Mouse (Mus musculus) regulatory T cell (primary cell): ENCODE data around the gene Aph1c.
"Not testable (repeated sequence)": the region's sequence is repeated elsewhere in the genome, so short reads cannot be mapped to it uniquely, and the experiment has no call there.

ENCODE experiments used
- in situ Hi-C: fragments of 300-600 bp; cut with MboI, MseI; formaldehyde crosslinking; loops from one replicate; pipeline ENCODE4 v1.15.1; 2025; ENCODE audit warnings: high pct_unique_total_duplicates

Aph1c gene

DNA sequence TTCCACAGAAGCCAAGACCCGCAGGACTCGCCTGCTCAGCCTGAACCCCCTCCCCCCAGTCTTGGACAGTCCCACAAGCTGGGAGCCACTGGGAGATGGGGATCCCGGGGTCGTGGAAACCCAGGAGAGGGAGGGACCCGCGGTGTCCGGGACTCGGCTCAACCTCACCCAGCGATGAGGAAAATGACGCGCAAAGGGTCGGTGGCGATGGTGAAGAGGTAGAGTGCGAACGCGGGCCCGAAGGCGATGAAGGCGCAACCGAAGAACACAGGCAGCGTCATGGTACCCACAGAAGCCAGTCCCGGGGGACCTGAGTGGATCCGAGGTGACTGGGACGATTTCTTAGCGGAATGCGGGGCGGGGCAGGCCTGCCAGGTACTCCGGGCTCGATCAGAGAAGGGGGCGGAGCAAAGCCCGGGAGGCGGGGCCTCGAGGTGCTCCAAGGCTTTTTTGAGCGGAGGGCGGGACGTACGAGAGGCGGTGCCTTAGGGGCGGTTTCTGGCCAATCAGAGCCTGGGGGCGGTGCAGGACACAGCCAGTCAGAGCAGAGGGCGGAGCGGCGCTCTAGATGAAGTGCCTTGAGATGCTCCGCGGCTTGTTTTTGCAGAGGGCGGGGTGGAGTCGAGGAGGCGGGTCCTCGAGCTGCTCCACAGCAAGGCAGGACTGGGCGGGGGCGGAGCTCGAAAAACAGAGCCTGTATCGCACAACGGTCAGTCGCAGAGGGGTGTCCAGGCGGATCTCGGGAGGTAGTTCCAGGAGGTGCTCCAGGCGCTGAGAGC lies at the start of gene Aph1c:
Gene Aph1c (minus strand): TSS at position 409 of the 779 bp plus-strand sequence.
- in situ Hi-C loops, result no loop called here

DNA sequence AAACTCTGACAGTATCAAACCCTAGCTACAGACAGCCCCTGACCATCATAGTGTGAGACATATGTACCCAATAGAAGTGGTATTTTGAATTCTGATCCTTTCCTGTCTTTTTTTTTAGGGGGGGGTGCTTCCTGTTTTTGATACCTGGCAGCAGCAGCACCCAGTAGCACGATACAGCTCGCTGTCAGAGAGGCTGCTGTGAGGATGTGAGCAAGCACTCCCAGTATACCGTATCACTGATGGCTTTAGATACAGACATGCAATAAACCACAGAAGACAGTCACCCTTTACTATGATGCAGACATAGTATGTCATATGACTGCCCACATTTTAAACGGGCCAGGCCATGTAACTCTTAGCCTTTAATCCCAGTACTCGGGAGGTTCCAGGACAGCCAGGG lies 49.0 kb upstream of the Aph1c start:
- in situ Hi-C loops, result no loop called here

DNA sequence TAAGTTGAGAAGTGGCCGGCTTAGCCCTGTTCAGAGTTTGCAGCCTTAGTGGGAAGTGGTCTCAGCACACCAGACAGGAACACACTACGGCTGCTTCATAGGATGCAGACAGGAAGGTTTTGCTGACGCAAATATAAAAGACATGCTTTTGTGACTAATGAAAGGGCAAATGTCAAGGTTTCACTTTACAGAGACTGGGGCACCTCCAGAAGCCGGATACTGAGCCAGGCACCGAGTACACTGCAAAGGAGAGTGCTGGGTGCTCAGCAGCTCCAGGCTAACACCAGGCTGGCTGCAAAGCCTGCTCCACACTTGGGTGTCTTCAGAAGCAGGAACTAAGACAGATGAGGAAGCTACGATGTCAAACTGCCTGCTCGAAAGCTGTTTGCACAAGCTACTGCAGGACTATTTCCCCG lies 47.9 kb upstream of the Aph1c start:
- in situ Hi-C loops, result no loop called here

DNA sequence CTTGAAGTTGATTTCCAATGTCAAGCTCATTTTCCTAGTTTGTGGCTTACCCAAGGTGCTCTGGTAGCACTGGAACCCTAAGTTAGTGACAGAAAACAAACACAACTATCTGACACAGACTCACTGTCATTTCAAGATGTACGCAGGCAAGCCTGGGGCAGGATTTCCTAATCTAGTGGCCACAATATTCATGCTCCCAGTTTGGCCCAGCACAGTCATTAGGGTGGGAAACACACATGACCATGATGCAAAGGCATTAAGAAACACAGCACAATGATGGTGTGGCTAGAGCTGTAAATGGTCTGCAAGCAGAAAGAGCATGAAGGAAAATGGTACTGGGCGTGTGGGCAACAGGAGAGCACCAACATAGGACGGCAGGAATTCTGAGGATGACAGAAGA lies 47.3 kb upstream of the Aph1c start:
- in situ Hi-C loops, result no loop called here

DNA sequence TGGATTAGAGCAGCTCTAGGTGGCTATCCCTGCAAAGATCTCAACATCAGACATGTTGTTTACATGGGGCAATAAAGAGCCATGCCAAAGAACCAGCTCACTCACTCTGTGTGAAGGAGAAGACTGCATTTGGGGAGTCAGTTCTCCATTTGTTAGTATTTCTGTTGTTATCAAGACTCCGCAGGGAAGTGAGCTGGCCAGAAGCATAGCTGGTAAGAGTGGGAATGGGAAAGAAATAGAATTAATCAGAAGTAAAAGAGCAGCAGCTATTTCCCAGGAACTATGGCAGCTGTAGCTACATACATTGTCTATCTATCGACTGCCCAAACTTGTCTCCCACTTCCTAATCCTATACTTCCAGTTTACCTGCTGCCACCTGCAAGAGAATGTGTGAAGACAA lies 46.2 kb upstream of the Aph1c start:
- in situ Hi-C loops, result no loop called here

DNA sequence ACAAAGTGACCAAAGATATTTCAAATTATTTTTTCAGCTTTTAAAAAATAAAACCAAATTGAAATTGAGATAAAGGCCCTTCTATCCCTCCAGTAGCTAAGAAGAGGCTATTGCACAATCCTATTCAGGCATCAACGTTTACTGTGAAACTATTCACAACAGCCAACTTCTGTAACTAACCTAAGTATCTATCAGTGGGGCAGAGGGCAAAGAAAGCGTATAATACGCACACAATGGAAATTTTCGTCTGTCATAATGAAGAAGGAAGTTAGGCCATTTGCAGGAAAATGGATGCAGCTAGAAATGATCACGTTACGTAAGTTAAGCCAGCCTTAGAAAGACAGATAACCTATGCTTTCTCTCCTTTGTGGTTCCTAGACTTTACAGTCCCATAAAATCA lies 45.0 kb upstream of the Aph1c start:
- in situ Hi-C loops, result loop anchor here (5.0 kb wide), 1 partner anchor 43 kb away; no protein-coding TSS in a partner anchor

DNA sequence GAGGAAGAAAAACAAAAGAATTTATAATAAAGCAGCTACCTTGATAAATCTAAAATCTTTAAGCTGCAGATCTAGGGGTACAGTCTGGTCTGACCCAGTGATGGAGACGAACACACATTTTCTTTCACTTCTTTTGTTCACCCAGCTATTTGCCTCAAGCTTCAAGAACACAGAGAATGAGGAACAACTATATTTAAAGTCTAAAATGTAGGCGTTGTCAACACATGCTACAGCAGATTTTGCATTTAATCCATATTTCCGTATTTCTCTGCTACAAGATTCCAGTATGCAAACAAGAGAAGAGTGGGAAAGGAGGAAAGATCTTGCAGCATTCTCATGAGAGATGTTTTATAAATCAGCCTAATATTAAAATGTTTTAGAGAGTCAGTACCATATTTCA lies 44.4 kb upstream of the Aph1c start:
- in situ Hi-C loops, result loop anchor here (5.0 kb wide), 1 partner anchor 43 kb away; no protein-coding TSS in a partner anchor

DNA sequence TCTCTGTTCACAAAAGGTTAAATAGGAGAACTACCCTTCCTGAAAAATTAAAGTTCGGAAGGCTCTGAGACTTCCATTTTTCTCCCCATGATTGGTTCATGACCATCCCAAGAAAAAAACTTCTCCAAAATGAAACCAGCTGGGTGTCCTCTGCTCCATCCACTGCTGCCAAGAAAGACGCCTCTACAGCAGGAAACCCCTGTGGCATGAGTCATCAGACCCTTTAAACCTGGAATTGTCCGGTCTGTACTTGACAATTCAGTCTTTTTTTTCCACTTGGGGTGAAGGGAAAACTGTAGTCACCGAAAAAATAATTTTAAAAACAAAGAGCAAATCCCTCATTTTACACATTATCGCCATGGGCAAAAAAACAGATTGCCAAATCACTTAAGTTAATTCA lies 42.1 kb upstream of the Aph1c start:
- in situ Hi-C loops, result loop anchor here (5.0 kb wide), 1 partner anchor 46 kb away; no protein-coding TSS in a partner anchor

DNA sequence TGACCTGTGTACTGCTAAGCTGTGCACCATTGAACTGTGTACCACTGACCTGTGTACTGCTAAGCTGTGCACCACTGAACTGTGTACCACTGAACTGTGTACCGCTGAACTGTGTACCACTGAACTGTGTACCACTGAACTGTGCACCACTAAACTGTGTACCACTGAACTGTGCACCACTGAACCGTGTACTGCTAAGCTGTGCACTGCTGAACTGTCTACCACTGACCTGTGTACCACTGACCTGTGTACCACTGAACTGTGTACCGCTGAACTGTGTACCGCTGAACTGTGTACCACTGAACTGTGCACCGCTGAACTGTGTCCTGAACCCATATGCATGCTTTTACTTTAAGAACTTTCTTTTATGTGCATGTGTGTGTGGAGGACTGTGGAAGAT lies 39.8 kb upstream of the Aph1c start:
- in situ Hi-C loops, result no loop called here

DNA sequence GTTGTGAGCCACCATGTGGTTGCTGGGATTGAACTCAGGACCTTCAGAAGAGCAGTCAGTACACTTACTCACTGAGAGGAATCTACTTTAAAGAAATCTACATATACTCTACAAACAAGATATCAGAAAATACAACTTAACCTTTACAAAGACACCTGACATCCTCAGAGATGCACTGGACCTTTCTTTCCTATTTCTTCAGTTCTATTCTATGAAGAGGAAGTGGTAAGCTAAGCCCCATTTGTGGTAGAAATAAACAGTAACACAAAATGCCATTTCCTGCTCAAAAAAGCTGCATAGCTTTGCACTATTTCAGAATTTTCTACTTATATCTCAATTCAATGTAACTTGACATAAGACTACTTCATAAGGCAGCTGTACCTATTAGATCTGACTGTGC lies 39.0 kb upstream of the Aph1c start:
- in situ Hi-C loops, result no loop called here

DNA sequence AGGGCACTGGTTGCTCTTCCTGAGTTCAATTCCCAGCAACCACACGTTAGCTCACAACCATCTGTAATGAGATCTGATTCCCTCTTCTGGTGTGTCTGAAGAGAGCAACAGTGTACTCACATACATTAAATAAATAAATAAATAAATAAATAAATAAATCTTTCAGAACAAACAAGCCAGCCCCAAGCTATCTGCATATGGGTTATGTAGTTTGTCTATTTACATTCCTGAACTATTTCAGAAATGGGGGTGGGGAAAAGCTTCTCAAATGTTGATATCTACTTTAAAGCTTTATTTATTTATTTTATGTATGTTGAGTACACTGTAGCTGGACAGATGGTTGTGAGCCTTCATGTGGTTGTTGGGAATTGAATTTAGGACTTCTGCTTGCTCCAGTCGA lies 38.5 kb upstream of the Aph1c start:
- in situ Hi-C loops, result not testable (repeated sequence)

DNA sequence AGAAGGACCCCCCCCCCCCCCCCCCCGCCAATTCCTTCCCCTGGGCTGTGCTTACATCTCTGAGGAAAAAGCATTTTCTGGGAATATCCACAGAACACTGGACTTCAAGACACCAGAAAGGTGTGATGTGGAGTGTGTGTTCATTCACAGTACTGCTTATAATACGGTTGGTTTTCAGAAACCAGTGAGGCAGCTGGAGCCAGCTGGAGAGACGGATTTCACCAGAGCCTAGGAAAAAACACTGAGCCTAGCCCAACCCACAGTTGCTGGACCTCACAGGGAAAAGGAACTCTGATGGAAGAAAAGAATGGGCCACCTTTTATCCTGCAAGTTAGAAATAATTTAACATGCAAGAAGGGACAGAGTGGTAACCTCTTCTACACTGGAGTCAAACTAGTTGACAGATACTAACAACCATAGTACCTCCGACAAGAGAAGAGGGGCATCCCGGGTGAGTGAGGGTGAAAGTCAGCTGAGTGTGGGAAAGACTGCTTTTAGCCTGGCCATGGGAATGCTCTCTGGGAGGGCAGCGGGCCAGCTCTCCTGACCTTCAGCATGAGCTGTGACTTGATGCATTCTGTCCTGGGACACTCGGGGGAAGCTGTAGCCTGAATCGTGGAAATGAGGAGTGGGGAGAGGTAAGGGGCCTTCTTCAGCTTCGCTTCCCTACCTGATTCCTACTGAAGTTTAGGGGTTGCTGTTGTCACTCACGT lies 37.6 kb upstream of the Aph1c start:
- in situ Hi-C loops, result no loop called here

DNA sequence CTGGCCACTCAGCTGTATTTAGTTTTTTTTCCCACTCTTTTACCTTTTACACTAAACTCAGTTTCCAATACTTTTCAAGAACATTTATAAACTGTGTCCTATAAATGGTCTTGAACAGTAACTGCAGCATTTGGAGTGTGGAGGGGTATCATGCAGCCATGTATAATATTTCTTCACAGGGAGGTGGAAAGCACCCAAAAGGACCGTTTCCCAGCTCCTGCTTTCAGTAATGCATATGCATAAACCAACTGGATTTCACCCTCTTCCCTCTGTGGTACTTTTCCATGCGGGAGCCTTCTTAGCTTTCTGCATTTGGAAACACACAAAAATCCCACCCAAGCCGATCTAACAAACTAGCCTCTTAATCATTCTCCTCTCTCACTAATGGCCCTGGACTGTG lies 30.2 kb upstream of the Aph1c start:
- in situ Hi-C loops, result loop anchor here (5.0 kb wide), 1 partner anchor 73 kb away; no protein-coding TSS in a partner anchor

DNA sequence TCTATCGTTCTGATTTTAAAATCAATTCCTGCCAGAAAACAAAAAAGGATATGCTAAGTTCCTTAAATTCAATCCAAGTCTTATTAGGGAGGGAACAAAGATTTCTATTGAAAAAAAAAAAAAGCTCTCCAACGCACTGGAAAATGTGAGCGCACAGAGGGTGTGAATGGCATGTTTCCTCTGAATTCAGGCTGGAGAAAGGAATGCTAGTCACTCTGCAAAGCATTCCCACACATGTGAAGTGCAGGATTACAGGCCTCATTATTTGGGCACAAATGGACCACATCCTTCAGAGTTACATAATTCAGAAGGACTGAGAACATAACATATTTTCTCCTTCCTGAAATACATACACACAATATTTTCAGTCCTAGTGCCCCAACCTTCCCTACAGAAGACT lies 28.9 kb upstream of the Aph1c start:
- in situ Hi-C loops, result loop anchor here (5.0 kb wide), 1 partner anchor 74 kb away; no protein-coding TSS in a partner anchor

DNA sequence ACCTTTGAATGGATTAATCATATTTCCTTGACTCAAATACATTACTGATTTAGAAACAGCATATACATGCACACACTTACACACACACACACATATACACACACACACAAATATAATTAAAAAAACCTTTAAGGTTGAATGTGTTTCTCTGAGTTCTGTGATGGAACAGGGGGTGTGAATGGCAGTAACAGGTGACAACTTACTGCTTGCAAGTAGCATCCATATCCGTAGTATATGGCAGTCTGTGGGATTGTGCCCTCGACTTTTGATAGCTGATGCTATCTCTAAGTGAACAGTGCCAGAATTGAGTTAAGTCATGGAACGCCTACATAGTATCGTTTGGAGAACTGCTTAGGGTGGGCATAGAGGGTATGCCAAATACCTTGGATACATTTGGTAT lies 27.7 kb upstream of the Aph1c start:
- in situ Hi-C loops, result loop anchor here (5.0 kb wide), 1 partner anchor 75 kb away; no protein-coding TSS in a partner anchor

DNA sequence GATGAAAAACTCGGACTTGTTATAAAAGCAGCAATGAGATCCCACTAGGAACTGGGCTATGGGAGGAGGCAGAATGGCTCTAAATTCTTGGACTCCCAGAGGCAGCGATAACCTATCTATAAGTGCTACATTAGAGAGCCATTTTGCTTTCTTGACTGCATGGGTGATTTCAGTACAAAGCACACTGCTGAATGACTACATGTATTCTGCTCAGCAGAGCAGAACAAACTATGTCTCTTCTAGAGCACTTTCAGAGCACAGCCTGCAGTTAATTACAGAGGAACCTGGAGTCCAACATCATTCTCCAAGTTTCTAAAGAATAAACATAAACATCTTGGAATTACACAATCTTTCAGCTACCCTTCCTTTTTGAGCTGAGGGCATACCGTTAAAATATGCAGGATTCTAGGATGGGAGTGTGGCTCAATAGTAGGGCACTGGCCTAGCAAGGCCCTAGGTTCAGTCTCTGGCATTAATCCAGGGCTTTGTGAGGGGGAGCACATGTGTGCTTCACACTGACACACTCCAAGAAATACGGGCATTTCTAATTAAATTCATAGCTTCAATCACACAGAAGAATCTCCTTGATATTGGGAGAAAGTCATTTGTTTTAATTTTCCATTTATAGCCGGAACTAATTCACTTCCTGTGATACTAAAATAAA lies 26.7 kb upstream of the Aph1c start:
- in situ Hi-C loops, result loop anchor here (5.0 kb wide), 1 partner anchor 76 kb away; no protein-coding TSS in a partner anchor

DNA sequence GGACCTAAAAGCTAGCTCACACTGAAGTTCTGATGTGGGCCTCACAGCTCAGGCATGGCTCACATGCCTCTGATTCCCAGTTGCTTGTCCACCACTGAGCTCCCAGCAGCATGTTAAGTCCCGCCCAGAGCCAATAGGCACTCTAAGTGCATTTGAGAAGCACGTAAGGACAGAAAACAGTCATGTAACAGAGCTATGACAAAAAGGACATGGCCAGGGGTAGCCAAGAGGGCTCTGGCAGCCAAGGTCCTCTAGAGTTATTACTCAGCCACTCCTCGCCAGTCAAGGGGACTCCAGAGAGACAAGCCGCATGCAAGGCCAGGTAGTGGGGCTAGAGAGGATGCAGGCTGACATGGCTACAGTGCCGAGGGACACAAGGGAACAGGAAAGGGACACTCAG lies 25.0 kb upstream of the Aph1c start:
- in situ Hi-C loops, result no loop called here

DNA sequence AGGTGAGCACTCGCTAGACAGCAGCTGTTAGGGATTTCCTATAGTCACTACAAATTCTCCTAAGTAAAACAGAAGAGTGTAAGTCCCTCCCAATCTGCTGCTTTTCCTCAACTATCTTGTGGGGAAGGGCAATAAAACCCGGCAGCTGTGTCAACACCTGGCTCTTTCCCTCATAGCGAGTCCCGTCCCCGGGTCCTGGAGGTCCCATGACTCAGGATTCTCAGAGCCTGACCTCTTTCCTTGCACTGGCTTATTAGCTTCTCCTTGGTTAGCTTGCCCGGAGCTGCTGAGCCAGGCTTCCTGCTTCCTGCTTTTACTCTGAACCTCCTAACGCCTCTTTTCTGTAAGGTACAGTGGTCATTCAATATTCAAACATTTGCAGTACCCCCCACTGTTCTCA lies 21.3 kb upstream of the Aph1c start:
- in situ Hi-C loops, result no loop called here

DNA sequence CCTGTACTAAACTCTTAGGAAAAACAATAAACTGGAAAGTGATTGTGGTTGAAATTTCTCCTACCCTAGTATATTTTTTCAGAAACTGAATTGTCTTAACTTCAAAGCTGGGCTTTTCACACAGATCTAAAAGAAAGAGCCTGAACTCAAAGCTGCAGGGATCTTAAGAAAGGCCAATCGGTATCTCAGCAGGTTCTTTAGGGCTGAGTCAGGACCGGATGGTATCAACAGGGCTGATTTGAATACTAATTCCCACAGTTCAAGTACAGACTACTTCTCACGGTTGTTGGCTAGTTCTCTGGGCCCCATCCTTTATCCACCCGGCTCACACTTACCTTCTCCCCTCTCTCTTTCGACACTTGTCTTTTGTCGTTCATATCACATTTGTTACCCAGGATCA lies 18.1 kb upstream of the Aph1c start:
- in situ Hi-C loops, result no loop called here

DNA sequence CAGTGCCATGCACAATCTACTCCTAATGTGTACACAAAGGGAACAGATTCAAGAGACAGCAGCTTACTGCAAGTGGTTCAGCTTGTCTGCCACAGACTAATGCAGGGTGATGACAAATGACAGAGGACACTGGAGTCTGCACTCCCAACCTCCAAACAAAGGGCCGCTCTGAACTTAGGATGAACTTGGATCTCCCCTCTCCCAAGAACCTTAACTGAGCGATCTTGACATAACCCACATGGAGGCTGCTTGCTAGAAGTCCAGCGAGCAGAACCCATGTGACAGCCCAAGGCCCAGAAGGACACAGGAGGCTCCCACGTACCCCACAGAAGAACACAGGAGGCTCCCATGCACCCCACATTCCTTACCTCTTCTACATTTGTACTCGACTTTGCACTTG lies 16.4 kb upstream of the Aph1c start:
- in situ Hi-C loops, result no loop called here

DNA sequence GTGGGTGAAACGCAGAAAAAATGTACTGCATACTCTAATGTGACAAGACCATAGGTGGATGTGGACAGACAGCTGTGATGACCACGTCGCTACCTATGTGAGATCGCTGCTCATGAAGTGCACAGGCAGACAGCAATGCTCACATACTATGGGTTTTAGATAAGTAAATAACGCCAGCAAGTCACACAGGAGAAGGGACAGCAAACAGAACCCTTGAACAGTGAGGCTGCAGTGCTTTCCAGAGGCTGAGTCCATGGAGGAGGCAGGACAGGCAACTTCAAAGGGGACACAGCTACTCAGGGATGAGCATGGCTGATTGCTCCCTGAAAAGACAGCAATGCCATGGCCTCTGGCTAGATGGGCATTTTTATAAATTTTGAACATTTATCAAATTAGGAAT lies 12.3 kb upstream of the Aph1c start:
- in situ Hi-C loops, result no loop called here

DNA sequence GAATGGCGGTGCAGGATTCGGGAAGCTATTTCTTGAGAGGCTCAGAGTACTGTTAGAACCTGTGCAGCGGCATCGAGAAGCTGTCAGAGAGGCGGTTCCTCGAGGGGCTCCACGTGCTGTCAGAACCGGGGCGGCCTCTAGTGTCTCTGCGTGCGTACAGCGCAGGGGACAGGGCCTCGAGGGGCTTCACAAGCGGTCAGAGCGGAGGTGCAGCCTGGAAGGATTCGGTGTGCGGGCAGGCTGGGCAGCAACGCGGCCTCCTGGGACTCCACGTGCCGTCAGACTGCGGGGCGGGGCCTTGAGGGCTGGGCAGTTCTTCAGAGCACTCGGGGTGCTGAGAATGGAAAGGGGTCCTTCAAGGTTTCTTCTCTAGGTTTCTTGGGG lies 563 bp upstream of the Aph1c start:
- in situ Hi-C loops, result no loop called here
